Mouse (Mus musculus) testis, postnatal 10 days (tissue): ENCODE data around the gene Ralgps2.

Source experiments
- DNase-seq: peaks from one replicate; pipeline ENCODE4 v3.0.0; 2021; ENCODE audit warnings: low spot score

The Ralgps2 gene

GRCm38 (mm10) chr1:156769163-156769562 is 170.3 kb downstream of the Ralgps2 start:
- no peak for DNase-seq

GRCm38 (mm10) chr1:156765311-156765710 is 174.1 kb downstream of the Ralgps2 start:
- DNase-seq = no peak

- no peak for DNase-seq
Measured at GRCm38 (mm10) chr1:156764584-156764983, 174.8 kb downstream of the Ralgps2 start.

- no peak for DNase-seq
Measured at GRCm38 (mm10) chr1:156763280-156763679, 176.1 kb downstream of the Ralgps2 start.

GRCm38 (mm10) chr1:156761430-156761801 is 178.0 kb downstream of the Ralgps2 start:
- DNase-seq = no peak

- no peak for DNase-seq
Measured at GRCm38 (mm10) chr1:156760549-156761429, 178.6 kb downstream of the Ralgps2 start.

- DNase-seq = no peak
Measured at GRCm38 (mm10) chr1:156758326-156758725, 181.1 kb downstream of the Ralgps2 start.

- no peak for DNase-seq
Measured at GRCm38 (mm10) chr1:156754608-156755413, 184.6 kb downstream of the Ralgps2 start.
